Mouse (Mus musculus) hindbrain, postnatal 0 days (tissue): ENCODE results near the gene Olfr1099. TPM values are rescaled to one million over a fixed set of nuclear protein-coding genes. Genes with fewer than 3 reads are reported as not detected.

Experiments
- ATAC-seq: fragments of 200-750 bp; cut with Nextera tagmentation; 2 replicates; pipeline ENCODE4 v1.8.0; 2017; ENCODE audit warnings: mild to moderate bottlenecking, moderate TSS enrichment, moderate library complexity
- DNase-seq: peaks from one replicate; pipeline ENCODE4 v3.0.0-alpha.2; 2015; ENCODE audit warnings: low spot score
- H3K27ac ChIP-seq: fragments of 300-500 bp; sonication (generic); 2 replicates; pipeline ENCODE4 v1.5.1; 2014; ENCODE audit warnings: mild to moderate bottlenecking
- H3K27me3 ChIP-seq: fragments of 300-500 bp; sonication (generic); 2 replicates; pipeline ENCODE4 v1.6.1; 2014; ENCODE audit warnings: low read length, mixed read lengths; ENCODE audit not compliant: insufficient read depth
- H3K36me3 ChIP-seq: fragments of 300-500 bp; sonication (generic); 2 replicates; pipeline ENCODE4 v1.6.1; 2014; ENCODE audit warnings: low read length, mixed read lengths; ENCODE audit not compliant: insufficient read depth
- H3K4me1 ChIP-seq: fragments of 300-500 bp; sonication (generic); 2 replicates; pipeline ENCODE4 v1.6.1; 2014; ENCODE audit warnings: antibody characterized with exemption, low read length, mixed read lengths; ENCODE audit not compliant: insufficient read depth
- H3K4me2 ChIP-seq: fragments of 300-500 bp; sonication (generic); 2 replicates; pipeline ENCODE4 v1.6.1; 2014; ENCODE audit warnings: low read depth, mild to moderate bottlenecking, low read length, moderate library complexity, mixed read lengths
- H3K4me3 ChIP-seq: fragments of 300-500 bp; sonication (generic); 2 replicates; pipeline ENCODE4 v1.5.1; 2014; ENCODE audit warnings: low read length
- H3K9ac ChIP-seq: fragments of 300-500 bp; sonication (generic); replicated peaks from 2 replicates; pipeline ENCODE4 v1.6.1; 2014; ENCODE audit warnings: mild to moderate bottlenecking, low read length, moderate library complexity, mixed read lengths
- H3K9me3 ChIP-seq: fragments of 300-500 bp; sonication (generic); 2 replicates; pipeline ENCODE4 v1.6.1; 2016; ENCODE audit warnings: low read length, mixed read lengths
- CTCF ChIP-seq: IDR thresholded peaks from 2 replicates; pipeline ENCODE4 v1.5.1; 2016; ENCODE audit warnings: antibody characterized with exemption, control low read depth, low read depth
- WGBS: fragments of 180-500 bp; shearing (Covaris S2); extraction: QIAGEN DNeasy Blood & Tissue Kit; methylation state at CpG from one replicate; pipeline ENCODE4 v1.1.7; 2014; 5-methylcytosine and 5-hydroxymethylcytosine counted together
- polyA plus RNA-seq: library from polyadenylated mRNA; unstranded; fragments of >200 nt; fragmentation: Nextera tagmentation; extraction: Ambion mirVana; gene quantifications from 2 replicates; pipeline ENCODE4 v1.2.1, GENCODE M21; 2015
- total RNA-seq: library from RNA; depleted of rRNA; stranded (reverse); fragments of >200 nt; gene quantifications from 2 replicates; pipeline ENCODE4 v1.2.3, GENCODE M21; 2014; rRNA removed

The Olfr1099 gene
- total RNA-seq, result not detected in 2 replicates
- not detected in 2 replicates for polyA plus RNA-seq

DNA sequence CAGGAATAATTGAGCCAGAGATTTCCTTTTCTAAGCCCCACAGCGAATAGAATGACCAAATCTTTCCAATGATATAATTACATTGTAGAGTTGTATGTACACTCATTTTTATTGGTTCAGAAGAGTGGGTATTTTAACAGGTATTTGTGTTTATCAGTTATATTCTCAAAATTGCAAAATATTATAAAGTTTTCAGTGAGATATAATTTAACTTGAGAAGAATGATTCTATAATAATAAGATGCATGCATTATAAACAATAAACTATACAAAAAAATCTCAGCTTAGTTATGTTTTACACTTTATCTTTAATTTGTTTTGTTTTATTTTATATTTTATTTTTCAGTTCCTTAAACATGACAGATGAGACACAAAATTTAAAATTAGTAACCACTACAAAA lies at the start of gene Olfr1099:
TSS of gene Olfr1099 (minus strand) at position 101 of the 400 bp plus-strand sequence.
- ATAC-seq (no peak), DNase-seq (no peak)
- H3K4me1 ChIP-seq, result no peaks in the 10 kb centered on the region
- H3K27ac ChIP-seq, result no peak within 1 kb of the TSS
- H3K27me3 ChIP-seq, result no peaks in the 10 kb centered on the region
- H3K36me3 ChIP-seq, result no peaks in the 10 kb centered on the region
- WGBS, result 66% methylated on average over 1 of the region's 1 CpGs
- no peak within 1 kb of the TSS for H3K4me2 ChIP-seq
- H3K4me3 ChIP-seq, result no peak within 1 kb of the TSS
- no peaks in the 10 kb centered on the region for H3K9me3 ChIP-seq
- H3K9ac ChIP-seq, result no peak within 1 kb of the TSS
- no peak for TF ChIP-seq CTCF

DNA sequence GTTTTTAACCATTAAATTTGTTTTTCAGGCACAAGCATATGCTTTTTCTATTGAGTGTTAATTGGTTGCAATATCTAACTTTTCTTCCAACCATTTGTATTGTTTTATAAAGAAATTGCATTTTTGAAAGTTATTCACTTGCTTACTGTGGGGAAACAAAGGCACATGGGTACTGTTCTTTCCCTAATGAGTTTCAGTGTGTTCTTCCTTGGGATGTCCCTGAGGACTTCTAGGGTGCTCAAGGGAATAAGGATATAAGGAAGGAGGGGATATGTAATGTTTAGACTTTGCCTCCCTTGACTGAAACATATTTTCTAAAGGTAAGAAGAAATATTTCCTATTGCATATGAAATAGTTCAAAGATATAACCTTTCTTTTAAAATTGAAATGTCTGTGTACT lies 37.6 kb upstream of the Olfr1099 start, which contains the start of gene Olfr1102:
TSS of gene Olfr1102 (plus strand) at position 301 of the 400 bp plus-strand sequence.
- DNase-seq (no peak), ATAC-seq (no peak)
- H3K4me3 ChIP-seq, result no peak within 1 kb of the TSS
- TF ChIP-seq CTCF, result no peak
- H3K9me3 ChIP-seq, result no peaks in the 10 kb centered on the region
- H3K27ac ChIP-seq, result no peak within 1 kb of the TSS
- H3K27me3 ChIP-seq, result no peaks in the 10 kb centered on the region
- no peak within 1 kb of the TSS for H3K9ac ChIP-seq
- H3K36me3 ChIP-seq, result no peaks in the 10 kb centered on the region
- H3K4me1 ChIP-seq, result no peaks in the 10 kb centered on the region
- H3K4me2 ChIP-seq, result no peak within 1 kb of the TSS

DNA sequence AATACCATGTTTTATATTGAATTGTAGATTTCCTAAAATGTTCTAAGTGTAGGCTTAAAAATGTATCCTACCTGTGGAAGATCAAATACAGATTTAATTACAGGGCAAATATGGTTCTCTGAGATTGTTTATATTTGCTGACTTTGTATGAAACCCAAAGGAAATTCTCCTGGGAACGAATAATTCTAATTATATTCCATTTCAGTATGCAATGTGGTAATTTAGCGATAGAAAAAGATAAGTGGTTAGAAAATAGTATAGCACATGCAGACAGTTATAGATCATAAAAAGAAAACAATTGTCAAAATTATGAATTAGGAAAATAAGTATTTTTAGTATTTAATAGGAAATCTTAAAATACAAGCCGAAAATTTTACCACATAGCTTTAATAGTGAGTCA lies 30.6 kb upstream of the Olfr1099 start, which contains the start of gene Olfr1101:
TSS of gene Olfr1101 (minus strand) at position 101 of the 400 bp plus-strand sequence.
- no peaks in the 10 kb centered on the region for H3K36me3 ChIP-seq
- no peak within 1 kb of the TSS for H3K4me3 ChIP-seq
- WGBS, result 80% methylated on average over 3 of the region's 3 CpGs
- H3K4me2 ChIP-seq, result no peak within 1 kb of the TSS
- ATAC-seq (no peak), DNase-seq (no peak)
- H3K9ac ChIP-seq, result no peak within 1 kb of the TSS
- H3K27ac ChIP-seq, result no peak within 1 kb of the TSS
- no peaks in the 10 kb centered on the region for H3K9me3 ChIP-seq
- no peaks in the 10 kb centered on the region for H3K4me1 ChIP-seq
- no peaks in the 10 kb centered on the region for H3K27me3 ChIP-seq
- no peak for TF ChIP-seq CTCF

GRCm38 (mm10) chr2:86979854-86980253 lies 19.4 kb upstream of the Olfr1099 start, which contains the start of gene Olfr1100:
Olfr1100 (minus strand) TSS chr2:86979954.
- no peaks in the 10 kb centered on the region for H3K9me3 ChIP-seq
- 82% methylated on average over 3 of the region's 3 CpGs for WGBS
- no peaks in the 10 kb centered on the region for H3K27me3 ChIP-seq
- no peaks in the 10 kb centered on the region for H3K36me3 ChIP-seq
- H3K9ac ChIP-seq, result no peak within 1 kb of the TSS
- H3K4me3 ChIP-seq, result no peak within 1 kb of the TSS
- H3K27ac ChIP-seq, result no peak within 1 kb of the TSS
- ATAC-seq (no peak), DNase-seq (no peak)
- H3K4me1 ChIP-seq, result no peaks in the 10 kb centered on the region
- no peak for TF ChIP-seq CTCF
- H3K4me2 ChIP-seq, result no peak within 1 kb of the TSS

DNA sequence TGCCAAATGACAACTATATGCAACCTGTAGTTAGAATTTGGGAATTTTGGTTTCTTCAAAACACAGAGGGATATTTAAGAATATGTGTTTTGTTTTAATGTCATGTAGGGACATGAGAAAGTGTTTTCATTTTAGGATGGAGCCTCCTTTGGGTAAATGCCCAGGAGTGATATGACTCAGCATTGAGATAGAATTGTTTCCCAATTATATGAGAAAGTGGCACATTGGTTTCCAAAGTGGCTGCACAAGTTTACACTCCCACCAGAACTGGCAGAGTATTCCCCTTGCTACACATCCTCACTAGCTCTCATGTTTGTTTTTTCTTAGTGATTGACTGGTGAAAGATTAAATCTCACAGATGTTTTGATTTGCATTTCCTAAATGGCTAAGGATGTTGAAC lies 33.9 kb downstream of the Olfr1099 start:
- H3K4me1 ChIP-seq, result no peaks in the 10 kb centered on the region
- H3K36me3 ChIP-seq, result no peaks in the 10 kb centered on the region
- no peak overlapping the region for H3K4me3 ChIP-seq
- DNase-seq (no peak), ATAC-seq (no peak)
- H3K9ac ChIP-seq, result no peak overlapping the region
- H3K27me3 ChIP-seq, result no peaks in the 10 kb centered on the region
- H3K27ac ChIP-seq, result no peak overlapping the region
- no peak overlapping the region for H3K4me2 ChIP-seq
- no peak for TF ChIP-seq CTCF
- no peaks in the 10 kb centered on the region for H3K9me3 ChIP-seq

DNA sequence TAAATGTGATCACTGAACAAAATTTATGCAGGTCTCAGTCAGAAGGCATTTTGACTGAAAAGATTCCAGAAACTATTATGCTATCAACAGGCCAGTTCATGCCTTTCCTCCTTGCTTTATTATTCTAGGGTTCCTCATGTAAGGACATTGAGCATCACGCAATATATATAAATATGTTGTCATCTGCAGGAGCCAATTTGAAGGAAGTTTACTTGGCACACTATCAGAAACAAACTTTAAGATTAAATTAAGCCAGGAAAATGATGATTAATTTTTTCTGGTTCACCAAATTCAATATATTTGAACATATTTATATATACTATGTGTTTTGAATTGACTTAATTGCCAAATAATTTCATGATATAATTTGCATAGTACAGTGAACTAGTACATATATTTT lies 36.0 kb downstream of the Olfr1099 start, which contains the start of gene Olfr1098:
TSS of gene Olfr1098 (minus strand) at position 101 of the 400 bp plus-strand sequence.
- DNase-seq (no peak), ATAC-seq (no peak)
- Histone ChIP-seq H3K9me3 (no peaks in the 10 kb centered on the region), H3K27me3 (no peaks in the 10 kb centered on the region), H3K4me2 (no peak within 1 kb of the TSS), H3K36me3 (no peaks in the 10 kb centered on the region), H3K9ac (no peak within 1 kb of the TSS), H3K27ac (no peak within 1 kb of the TSS), H3K4me1 (no peaks in the 10 kb centered on the region), H3K4me3 (no peak within 1 kb of the TSS)
- no peak for TF ChIP-seq CTCF
- WGBS, result 89% methylated on average over 1 of the region's 1 CpGs

GRCm38 (mm10) chr2:86905647-86906046 lies 54.8 kb downstream of the Olfr1099 start:
- Histone ChIP-seq H3K4me1 (no peaks in the 10 kb centered on the region), H3K27ac (no peak overlapping the region), H3K36me3 (no peaks in the 10 kb centered on the region), H3K9ac (no peak overlapping the region), H3K4me2 (no peak overlapping the region), H3K27me3 (no peaks in the 10 kb centered on the region), H3K9me3 (no peaks in the 10 kb centered on the region), H3K4me3 (no peak overlapping the region)
- no peak for DNase-seq
- no peak for ATAC-seq
- no peak for TF ChIP-seq CTCF
- 86% methylated on average over 2 of the region's 2 CpGs for WGBS

Other genes starting within 250 kb of the Olfr1099 start
- not detected in 2 replicates for gene Olfr1089, start 227.0 kb downstream of the Olfr1099 start, total RNA-seq
- not detected in 2 replicates for gene Olfr1089, start 227.0 kb downstream of the Olfr1099 start, polyA plus RNA-seq
- gene Olfr1090, start 201.7 kb downstream of the Olfr1099 start, total RNA-seq, result not detected in 2 replicates
- gene Olfr1090, start 201.7 kb downstream of the Olfr1099 start, polyA plus RNA-seq, result not detected in 2 replicates
- not detected in 2 replicates for gene Olfr1093, start 178.2 kb downstream of the Olfr1099 start, total RNA-seq
- gene Olfr1093, start 178.2 kb downstream of the Olfr1099 start, polyA plus RNA-seq, result not detected in 2 replicates
- not detected in 2 replicates for gene Olfr141, start 150.7 kb downstream of the Olfr1099 start, total RNA-seq
- not detected in 2 replicates for gene Olfr141, start 150.7 kb downstream of the Olfr1099 start, polyA plus RNA-seq
- not detected in 2 replicates for gene Olfr1094, start 136.0 kb downstream of the Olfr1099 start, total RNA-seq
- not detected in 2 replicates for gene Olfr1094, start 136.0 kb downstream of the Olfr1099 start, polyA plus RNA-seq
- not detected in 2 replicates for gene Olfr1095, start 109.0 kb downstream of the Olfr1099 start, total RNA-seq
- not detected in 2 replicates for gene Olfr1095, start 109.0 kb downstream of the Olfr1099 start, polyA plus RNA-seq
- gene Gm13723, start 85.9 kb downstream of the Olfr1099 start, total RNA-seq, result not detected in 2 replicates
- not detected in 2 replicates for gene Gm13723, start 85.9 kb downstream of the Olfr1099 start, polyA plus RNA-seq
- gene Olfr1097, start 68.5 kb downstream of the Olfr1099 start, total RNA-seq, result not detected in 2 replicates
- not detected in 2 replicates for gene Olfr1097, start 68.5 kb downstream of the Olfr1099 start, polyA plus RNA-seq
- not detected in 2 replicates for gene Olfr1098, start 36.1 kb downstream of the Olfr1099 start, total RNA-seq
- not detected in 2 replicates for gene Olfr1098, start 36.1 kb downstream of the Olfr1099 start, polyA plus RNA-seq
- gene Olfr1100, start 19.3 kb upstream of the Olfr1099 start, total RNA-seq, result not detected in 2 replicates
- gene Olfr1100, start 19.3 kb upstream of the Olfr1099 start, polyA plus RNA-seq, result not detected in 2 replicates
- gene Olfr1101, start 30.5 kb upstream of the Olfr1099 start, total RNA-seq, result not detected in 2 replicates
- gene Olfr1101, start 30.5 kb upstream of the Olfr1099 start, polyA plus RNA-seq, result not detected in 2 replicates
- gene Olfr1102, start 37.7 kb upstream of the Olfr1099 start, total RNA-seq, result not detected in 2 replicates
- not detected in 2 replicates for gene Olfr1102, start 37.7 kb upstream of the Olfr1099 start, polyA plus RNA-seq
- not detected in 2 replicates for gene Olfr1104, start 66.4 kb upstream of the Olfr1099 start, total RNA-seq
- not detected in 2 replicates for gene Olfr1104, start 66.4 kb upstream of the Olfr1099 start, polyA plus RNA-seq
- gene Olfr1105, start 75.8 kb upstream of the Olfr1099 start, total RNA-seq, result not detected in 2 replicates
- not detected in 2 replicates for gene Olfr1105, start 75.8 kb upstream of the Olfr1099 start, polyA plus RNA-seq
- gene Olfr1106, start 91.6 kb upstream of the Olfr1099 start, total RNA-seq, result not detected in 2 replicates
- gene Olfr1106, start 91.6 kb upstream of the Olfr1099 start, polyA plus RNA-seq, result not detected in 2 replicates
- gene Olfr1107, start 115.1 kb upstream of the Olfr1099 start, total RNA-seq, result not detected in 2 replicates
- not detected in 2 replicates for gene Olfr1107, start 115.1 kb upstream of the Olfr1099 start, polyA plus RNA-seq
- gene Olfr1109, start 135.3 kb upstream of the Olfr1099 start, total RNA-seq, result not detected in 2 replicates
- gene Olfr1109, start 135.3 kb upstream of the Olfr1099 start, polyA plus RNA-seq, result not detected in 2 replicates
- gene Olfr259, start 153.9 kb upstream of the Olfr1099 start, total RNA-seq, result not detected in 2 replicates
- not detected in 2 replicates for gene Olfr259, start 153.9 kb upstream of the Olfr1099 start, polyA plus RNA-seq
- gene Olfr1110, start 179.6 kb upstream of the Olfr1099 start, total RNA-seq, result not detected in 2 replicates
- not detected in 2 replicates for gene Olfr1110, start 179.6 kb upstream of the Olfr1099 start, polyA plus RNA-seq
- gene Olfr1111, start 191.9 kb upstream of the Olfr1099 start, total RNA-seq, result not detected in 2 replicates
- gene Olfr1111, start 191.9 kb upstream of the Olfr1099 start, polyA plus RNA-seq, result not detected in 2 replicates
- not detected in 2 replicates for gene Olfr1112, start 227.1 kb upstream of the Olfr1099 start, total RNA-seq
- gene Olfr1112, start 227.1 kb upstream of the Olfr1099 start, polyA plus RNA-seq, result not detected in 2 replicates
- not detected in 2 replicates for gene Olfr1113, start 248.3 kb upstream of the Olfr1099 start, total RNA-seq
- gene Olfr1113, start 248.3 kb upstream of the Olfr1099 start, polyA plus RNA-seq, result not detected in 2 replicates